Mouse (Mus musculus) midbrain, embryonic 13.5 days (tissue): ENCODE data around the gene Tubb2b. TPM values are rescaled to one million over a fixed set of nuclear protein-coding genes. Genes with fewer than 3 reads are reported as not detected.
A peak's percentile ranks its signal among the peaks of the same experiment; 100 is the strongest.

Source experiments
- ATAC-seq: fragments of 200-750 bp; cut with Nextera tagmentation; 2 replicates; pipeline ENCODE4 v1.8.0; 2017; ENCODE audit warnings: mild to moderate bottlenecking, moderate TSS enrichment, moderate library complexity
- H3K27ac ChIP-seq: fragments of 300-500 bp; sonication (generic); 2 replicates; pipeline ENCODE4 v1.5.1; 2015; ENCODE audit warnings: inconsistent platforms, mild to moderate bottlenecking, moderate library complexity
- H3K27me3 ChIP-seq: fragments of 300-500 bp; sonication (generic); 2 replicates; pipeline ENCODE4 v1.6.1; 2015; ENCODE audit warnings: mild to moderate bottlenecking, inconsistent platforms
- H3K36me3 ChIP-seq: fragments of 300-500 bp; sonication (generic); 2 replicates; pipeline ENCODE4 v1.6.1; 2015; ENCODE audit warnings: mild to moderate bottlenecking, inconsistent platforms
- H3K4me1 ChIP-seq: fragments of 300-500 bp; sonication (generic); replicated peaks from 2 replicates; pipeline ENCODE4 v1.6.1; 2015; ENCODE audit warnings: inconsistent platforms
- H3K4me2 ChIP-seq: fragments of 300-500 bp; sonication (generic); replicated peaks from 2 replicates; pipeline ENCODE4 v1.6.1; 2015; ENCODE audit warnings: moderate library complexity, mild to moderate bottlenecking, inconsistent platforms
- H3K4me3 ChIP-seq: fragments of 300-500 bp; sonication (generic); replicated peaks from 2 replicates; pipeline ENCODE4 v1.5.1; 2015; ENCODE audit warnings: mild to moderate bottlenecking, inconsistent platforms
- H3K9ac ChIP-seq: fragments of 300-500 bp; sonication (generic); replicated peaks from 2 replicates; pipeline ENCODE4 v1.6.1; 2015; ENCODE audit warnings: mild to moderate bottlenecking, inconsistent platforms
- H3K9me3 ChIP-seq: fragments of 300-500 bp; sonication (generic); 2 replicates; pipeline ENCODE4 v1.6.1; 2016; ENCODE audit warnings: mild to moderate bottlenecking, inconsistent platforms
- WGBS: fragments of 180-500 bp; shearing (Covaris S2); methylation state at CpG from one replicate; pipeline ENCODE4 v1.1.7; 2015; 5-methylcytosine and 5-hydroxymethylcytosine counted together
- polyA plus RNA-seq: library from polyadenylated mRNA; unstranded; fragments of >200 nt; fragmentation: Nextera tagmentation; extraction: Ambion mirVana; gene quantifications from 2 replicates; pipeline ENCODE4 v1.2.1, GENCODE M21; 2015

Gene Tubb2b
- polyA plus RNA-seq, 1 experiment from 2014 or later: 846 TPM

GRCm38 (mm10) chr13:34153254-34154011 is 23.2 kb upstream of the Tubb2b start:
- Histone ChIP-seq H3K9me3 (no peaks in the 10 kb centered on the region), H3K27ac (peak overlapping the region; percentile 74), H3K4me2 (no peak overlapping the region), H3K27me3 (no peaks in the 10 kb centered on the region), H3K36me3 (no peaks in the 10 kb centered on the region), H3K4me1 (peaks cover 42% of the 10 kb centered on the region), H3K9ac (no peak overlapping the region), H3K4me3 (no peak overlapping the region)
- ATAC-seq: no peak
- 79% methylated on average over 4 of the region's 5 CpGs for WGBS

DNA sequence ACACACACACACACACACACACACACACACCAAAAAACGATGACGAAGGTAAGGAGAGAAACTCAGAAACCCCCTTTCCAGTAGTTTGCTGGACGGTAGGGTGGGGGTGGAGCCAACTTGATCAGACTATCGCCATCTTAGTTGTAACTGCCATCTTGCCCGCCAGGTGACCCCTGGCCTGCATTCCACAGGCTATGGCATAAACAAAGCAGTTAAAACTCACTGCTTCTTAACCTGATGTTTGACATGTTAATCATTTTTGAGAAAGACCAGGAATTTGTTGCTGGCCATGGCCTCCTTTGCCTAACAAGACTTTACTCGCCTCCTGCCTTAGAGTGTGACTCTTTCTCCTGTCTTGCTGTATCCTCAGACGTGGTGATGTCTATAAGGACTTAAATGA is 22.4 kb upstream of the Tubb2b start:
- no peak overlapping the region for H3K4me2 ChIP-seq
- no peaks in the 10 kb centered on the region for H3K27me3 ChIP-seq
- no peak overlapping the region for H3K4me3 ChIP-seq
- no peak overlapping the region for H3K9ac ChIP-seq
- peaks cover 49% of the 10 kb centered on the region for H3K4me1 ChIP-seq
- no peaks in the 10 kb centered on the region for H3K36me3 ChIP-seq
- ATAC-seq: no peak
- 71% methylated on average over 7 of the region's 7 CpGs for WGBS
- H3K9me3 ChIP-seq: no peaks in the 10 kb centered on the region
- no peak overlapping the region for H3K27ac ChIP-seq

DNA sequence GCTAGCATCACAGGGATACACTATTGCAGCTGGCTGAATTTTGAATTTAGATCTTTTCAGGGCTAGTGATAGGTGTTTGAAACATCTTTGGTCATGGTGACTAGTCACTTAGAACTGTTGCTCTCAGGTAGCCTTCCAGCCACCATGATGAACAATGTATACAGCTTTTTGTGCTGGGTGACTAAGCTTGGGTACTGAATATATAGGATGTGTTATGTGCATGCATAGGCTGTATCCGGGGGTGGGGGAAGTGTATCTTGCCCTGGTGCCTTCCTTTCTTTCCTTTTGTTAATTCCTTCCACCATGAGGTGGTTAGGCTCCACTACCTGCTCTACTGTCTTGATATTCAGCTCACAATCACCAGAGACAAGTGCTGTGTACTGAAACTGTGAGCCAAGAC is 21.2 kb upstream of the Tubb2b start:
- Histone ChIP-seq H3K36me3 (no peaks in the 10 kb centered on the region), H3K4me3 (no peak overlapping the region), H3K4me2 (no peak overlapping the region), H3K9me3 (no peaks in the 10 kb centered on the region), H3K9ac (no peak overlapping the region), H3K4me1 (peaks cover 61% of the 10 kb centered on the region), H3K27me3 (no peaks in the 10 kb centered on the region), H3K27ac (peak overlapping the region; percentile 22; the same call in 1 of the 2 replicates)
- ATAC-seq: no peak
- WGBS: 92% methylated on average over 1 of the region's 1 CpGs

DNA sequence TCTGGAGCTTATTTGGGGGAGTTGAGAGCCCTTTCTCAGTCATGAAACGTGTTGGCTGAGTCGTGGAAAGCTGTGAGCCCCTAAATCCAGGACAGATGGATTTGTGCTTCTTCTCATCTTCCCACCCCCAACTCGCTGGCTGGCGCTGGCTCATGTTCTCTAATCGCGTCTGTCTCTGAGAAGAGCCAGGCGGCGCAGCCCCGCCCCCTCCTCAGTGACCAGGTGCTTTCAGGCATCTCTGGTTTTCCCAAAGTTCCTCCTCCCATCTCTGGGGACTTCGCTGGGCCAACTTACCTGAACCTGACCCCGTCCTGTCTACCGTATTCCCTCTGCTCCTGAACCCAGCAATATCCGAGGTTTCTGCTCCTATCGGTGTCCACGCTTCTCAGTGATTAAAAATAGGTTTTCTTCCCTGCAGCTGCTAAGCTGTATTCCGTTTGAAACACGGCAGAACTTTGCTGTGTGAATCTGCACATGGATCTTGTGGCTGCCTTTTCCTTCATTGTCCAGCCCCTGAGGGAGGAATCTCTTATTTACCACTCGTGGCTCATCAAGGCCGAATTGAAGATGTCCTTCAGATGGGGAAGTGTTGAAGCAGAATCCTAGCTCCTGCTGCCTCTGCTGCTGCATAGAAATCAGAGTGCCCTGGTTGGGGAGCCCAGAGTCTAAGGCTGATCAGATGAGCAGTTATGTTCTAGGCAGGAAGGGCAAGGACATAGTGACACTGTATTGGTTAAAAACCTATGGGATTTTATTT is 20.2 kb upstream of the Tubb2b start:
- ATAC-seq: no peak
- H3K36me3 ChIP-seq: no peaks in the 10 kb centered on the region
- peak overlapping the region; percentile 59 for H3K4me2 ChIP-seq
- H3K27ac ChIP-seq: peak overlapping the region; percentile 100
- no peaks in the 10 kb centered on the region for H3K9me3 ChIP-seq
- 9% methylated on average over 19 of the region's 19 CpGs for WGBS
- H3K9ac ChIP-seq: peak overlapping the region; percentile 69
- no peaks in the 10 kb centered on the region for H3K27me3 ChIP-seq
- H3K4me3 ChIP-seq: peak overlapping the region; percentile 40
- H3K4me1 ChIP-seq: peaks cover 61% of the 10 kb centered on the region

- no peaks in the 10 kb centered on the region for H3K9me3 ChIP-seq
- no peaks in the 10 kb centered on the region for H3K27me3 ChIP-seq
- H3K4me3 ChIP-seq: peak overlapping the region; percentile 40
- no peak for ATAC-seq
- H3K36me3 ChIP-seq: no peaks in the 10 kb centered on the region
- 36% methylated on average over 5 of the region's 5 CpGs for WGBS
- H3K4me2 ChIP-seq: peak overlapping the region; percentile 59
- H3K4me1 ChIP-seq: peaks cover 55% of the 10 kb centered on the region
- H3K27ac ChIP-seq: peak overlapping the region; percentile 100
- H3K9ac ChIP-seq: peak overlapping the region; percentile 69
These were observed 19.4 kb upstream of the Tubb2b start for GRCm38 (mm10) chr13:34149463-34150176.

- H3K36me3 ChIP-seq: no peaks in the 10 kb centered on the region
- H3K27ac ChIP-seq: peak overlapping the region; percentile 100
- H3K9me3 ChIP-seq: no peaks in the 10 kb centered on the region
- H3K4me3 ChIP-seq: peak overlapping the region; percentile 40
- WGBS: under 1% methylated on average over 23 of the region's 23 CpGs
- H3K27me3 ChIP-seq: no peaks in the 10 kb centered on the region
- peak overlapping the region; percentile 69 for H3K9ac ChIP-seq
- peak overlapping the region; percentile 59 for H3K4me2 ChIP-seq
- ATAC-seq: peak; percentile 91
- H3K4me1 ChIP-seq: peaks cover 48% of the 10 kb centered on the region
These were observed 18.6 kb upstream of the Tubb2b start for GRCm38 (mm10) chr13:34148767-34149392.

DNA sequence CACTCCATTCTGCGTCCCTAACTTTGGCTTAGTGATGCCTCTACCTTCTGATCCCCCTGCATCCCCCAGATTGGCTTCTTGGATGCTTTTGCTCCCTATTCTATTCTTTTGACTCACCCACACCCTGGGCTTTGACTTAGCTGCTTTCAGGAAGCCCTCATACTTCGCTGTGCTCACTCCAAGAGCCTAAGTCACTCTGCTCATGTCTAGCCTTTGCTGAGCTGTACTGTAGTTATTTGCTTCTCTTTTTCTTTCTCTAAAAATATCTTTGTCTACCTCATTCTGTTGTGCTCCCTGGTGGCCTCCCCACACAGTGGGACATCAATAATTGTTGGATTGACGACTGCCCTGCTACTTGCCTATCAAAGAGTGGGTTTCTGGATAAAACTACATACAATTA is 17.9 kb upstream of the Tubb2b start:
- peak; percentile 7; the same call in 1 of the 2 replicates for ATAC-seq

DNA sequence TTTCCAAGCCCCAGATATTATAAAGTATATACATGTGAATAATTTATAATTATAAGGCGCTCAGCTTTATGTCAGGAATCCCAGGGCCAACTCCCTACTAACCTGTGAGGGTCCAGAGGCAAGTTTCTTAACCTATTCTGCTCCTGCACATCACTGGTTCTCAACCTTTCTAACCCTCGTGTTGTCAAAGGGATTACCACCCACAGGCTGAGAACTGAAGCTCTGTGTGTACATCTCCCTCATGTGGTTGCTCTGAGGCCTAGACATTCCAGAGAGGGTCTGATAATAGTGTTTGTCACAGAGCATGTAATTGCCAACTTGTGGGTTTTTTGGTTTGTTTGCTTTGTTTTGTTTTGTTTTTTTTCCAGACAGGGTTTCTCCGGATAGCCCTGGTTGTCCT is 16.6 kb upstream of the Tubb2b start:
- H3K4me1 ChIP-seq: peaks cover 46% of the 10 kb centered on the region

More for the DNA sequence above, 17.9 kb upstream of the Tubb2b start:
- H3K4me3 ChIP-seq: peak overlapping the region; percentile 40
- H3K9me3 ChIP-seq: no peaks in the 10 kb centered on the region
- WGBS: 25% methylated on average over 3 of the region's 3 CpGs
- H3K4me1 ChIP-seq: peaks cover 46% of the 10 kb centered on the region
- no peaks in the 10 kb centered on the region for H3K36me3 ChIP-seq
- H3K4me2 ChIP-seq: peak overlapping the region; percentile 59
- H3K27me3 ChIP-seq: no peaks in the 10 kb centered on the region
- peak overlapping the region; percentile 69 for H3K9ac ChIP-seq
- peak overlapping the region; percentile 100 for H3K27ac ChIP-seq

DNA sequence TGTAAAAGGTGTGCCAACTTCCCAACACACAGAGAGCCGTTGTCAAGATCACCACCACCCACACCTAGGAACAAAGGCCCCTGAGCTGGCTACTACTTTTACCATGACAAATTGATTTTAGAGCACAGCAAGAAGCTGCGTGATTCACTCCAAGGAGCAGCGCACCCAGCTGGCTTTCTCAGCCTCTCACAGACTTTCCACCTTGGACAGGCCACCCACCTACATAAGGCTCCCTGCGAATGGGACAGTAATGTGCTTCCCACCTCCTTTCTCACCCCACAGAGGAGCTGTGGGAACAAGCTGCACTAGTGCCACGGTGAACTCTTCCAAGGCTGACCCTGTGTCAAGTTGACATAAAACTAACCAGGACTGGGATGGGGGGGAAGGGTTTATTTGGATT is 13.1 kb upstream of the Tubb2b start:
- no peak overlapping the region for H3K27ac ChIP-seq

More for the DNA sequence above, 16.6 kb upstream of the Tubb2b start:
- Histone ChIP-seq H3K9ac (no peak overlapping the region), H3K9me3 (no peaks in the 10 kb centered on the region), H3K27me3 (no peaks in the 10 kb centered on the region), H3K4me3 (no peak overlapping the region), H3K27ac (peak overlapping the region; percentile 100), H3K36me3 (no peaks in the 10 kb centered on the region), H3K4me2 (no peak overlapping the region)
- 52% methylated on average over 3 of the region's 3 CpGs for WGBS
- ATAC-seq: no peak

DNA sequence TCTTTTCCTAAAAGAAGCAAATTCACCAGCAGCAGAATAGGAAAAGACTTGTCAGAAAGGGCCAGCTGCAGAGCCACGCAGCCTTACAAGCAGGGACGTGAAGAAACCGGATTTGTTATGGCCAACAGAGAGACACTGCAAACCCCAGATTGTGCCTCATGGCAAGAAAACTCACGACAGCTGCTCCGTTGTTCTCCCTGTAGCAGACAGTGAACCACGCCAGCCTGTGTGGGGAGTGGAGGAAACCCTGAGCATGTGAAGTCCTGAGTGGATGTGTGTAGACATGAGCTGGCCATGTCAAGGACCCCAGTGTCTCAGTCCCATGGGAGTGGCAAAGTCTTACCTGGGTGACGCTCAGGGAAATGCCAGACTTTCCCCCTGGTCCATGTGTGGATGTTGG is 6.3 kb upstream of the Tubb2b start:
- Histone ChIP-seq H3K4me2 (no peak overlapping the region), H3K27me3 (no peaks in the 10 kb centered on the region), H3K4me1 (peaks cover 44% of the 10 kb centered on the region), H3K36me3 (no peaks in the 10 kb centered on the region), H3K27ac (peak overlapping the region; percentile 81), H3K9me3 (no peaks in the 10 kb centered on the region), H3K9ac (peak overlapping the region; percentile 15; the same call in 1 of the 2 replicates), H3K4me3 (no peak overlapping the region)
- 44% methylated on average over 7 of the region's 7 CpGs for WGBS
- ATAC-seq: peak; percentile 25

More for the DNA sequence above, 13.1 kb upstream of the Tubb2b start:
- Histone ChIP-seq H3K27me3 (no peaks in the 10 kb centered on the region), H3K9ac (no peak overlapping the region), H3K4me2 (no peak overlapping the region), H3K36me3 (no peaks in the 10 kb centered on the region), H3K9me3 (no peaks in the 10 kb centered on the region), H3K4me3 (no peak overlapping the region), H3K4me1 (peaks cover 23% of the 10 kb centered on the region)
- 45% methylated on average over 5 of the region's 5 CpGs for WGBS
- ATAC-seq: 0 out of 2 replicates have a peak, but pooled peaks have one; percentile 34

DNA sequence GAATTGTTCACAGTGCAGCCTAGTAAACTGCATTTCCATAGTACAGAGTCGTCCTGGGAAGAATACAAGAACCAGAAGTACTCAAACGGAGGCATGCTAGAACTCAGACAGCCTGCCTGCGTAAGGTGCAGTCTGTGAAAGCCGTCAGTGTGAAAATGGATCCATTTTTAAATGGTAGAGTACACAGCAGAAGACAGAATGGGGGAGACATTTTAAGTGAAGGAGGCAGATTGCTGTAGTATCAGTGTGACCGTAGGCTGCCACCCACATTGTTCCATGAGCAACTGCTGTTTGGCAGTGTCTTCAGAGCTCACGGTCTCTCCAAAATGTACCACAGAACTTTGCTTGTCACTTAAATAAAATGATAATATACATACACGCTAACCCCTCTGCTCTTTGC is 4.0 kb upstream of the Tubb2b start:
- Histone ChIP-seq H3K9me3 (no peaks in the 10 kb centered on the region), H3K27ac (peak overlapping the region; percentile 100), H3K4me1 (peaks cover 46% of the 10 kb centered on the region), H3K4me2 (peak overlapping the region; percentile 92), H3K27me3 (no peaks in the 10 kb centered on the region), H3K4me3 (peak overlapping the region; percentile 95), H3K9ac (peak overlapping the region; percentile 100), H3K36me3 (no peaks in the 10 kb centered on the region)
- no peak for ATAC-seq
- 17% methylated on average over 7 of the region's 7 CpGs for WGBS
